Mouse (Mus musculus): Measurements from ENCODE around the gene Zdhhc19. TPM values are rescaled to one million over a fixed set of nuclear protein-coding genes. Genes with fewer than 3 reads are reported as not detected.

The Zdhhc19 gene
- total RNA-seq (2021): not detected
- long read RNA-seq, experiment 1: 0 reads
- long read RNA-seq, experiment 2: 0 reads

- DNase-seq: no peak
- intact Hi-C loops (cut with DNase I): no loop called here
Observed at GRCm38 (mm10) chr16:32495965-32496364, at the start of gene Zdhhc19. Gene Zdhhc19, plus strand, starts transcription at chr16:32496265.

- no peak for DNase-seq
- intact Hi-C loops (cut with DNase I): no loop called here
Observed at GRCm38 (mm10) chr16:32446563-32447138, 49.4 kb upstream of the Zdhhc19 start.

- intact Hi-C loops (cut with DNase I): no loop called here
- no peak for DNase-seq
Observed at GRCm38 (mm10) chr16:32449665-32450064, 46.4 kb upstream of the Zdhhc19 start.

- DNase-seq: no peak
Observed at GRCm38 (mm10) chr16:32450133-32450532, 45.9 kb upstream of the Zdhhc19 start.

GRCm38 (mm10) chr16:32453102-32453501 is 43.0 kb upstream of the Zdhhc19 start:
- DNase-seq: no peak

More at GRCm38 (mm10) chr16:32450133-32450532, 45.9 kb upstream of the Zdhhc19 start:
- intact Hi-C loops (cut with DNase I): no loop called here

GRCm38 (mm10) chr16:32454646-32455045 is 41.4 kb upstream of the Zdhhc19 start:
- intact Hi-C loops (cut with DNase I): loop anchor here (5.0 kb wide), 3 partner anchors 32 to 337 kb away; no protein-coding TSS in a partner anchor
- DNase-seq: no peak

More at GRCm38 (mm10) chr16:32453102-32453501, 43.0 kb upstream of the Zdhhc19 start:
- intact Hi-C loops (cut with DNase I): no loop called here

GRCm38 (mm10) chr16:32456086-32456485 is 40.0 kb upstream of the Zdhhc19 start:
- intact Hi-C loops (cut with DNase I): loop anchor here (5.0 kb wide), 3 partner anchors 34 to 339 kb away; no protein-coding TSS in a partner anchor
- no peak for DNase-seq

GRCm38 (mm10) chr16:32456761-32457160 is 39.3 kb upstream of the Zdhhc19 start:
- DNase-seq: no peak
- intact Hi-C loops (cut with DNase I): loop anchor here (5.0 kb wide), 3 partner anchors 34 to 339 kb away; no protein-coding TSS in a partner anchor

GRCm38 (mm10) chr16:32457589-32458386 is 38.3 kb upstream of the Zdhhc19 start:
- DNase-seq: peak; percentile 54 to 81
- intact Hi-C loops (cut with DNase I): loop anchor here (5.0 kb wide), 3 partner anchors 35 to 340 kb away; no protein-coding TSS in a partner anchor

- no peak for DNase-seq
- intact Hi-C loops (cut with DNase I): loop anchor here (10.0 kb wide), 1 partner anchor 186 kb away; the partner anchor contains the start of genes Rnf168 and Smco1
Observed at GRCm38 (mm10) chr16:32460518-32460917, 35.5 kb upstream of the Zdhhc19 start.

GRCm38 (mm10) chr16:32461713-32462112 is 34.4 kb upstream of the Zdhhc19 start:
- DNase-seq: no peak
- intact Hi-C loops (cut with DNase I): loop anchor here (10.0 kb wide), 1 partner anchor 187 kb away; the partner anchor contains the start of genes Rnf168 and Smco1

- no peak for DNase-seq
- intact Hi-C loops (cut with DNase I): loop anchor here (10.0 kb wide), 1 partner anchor 188 kb away; the partner anchor contains the start of genes Rnf168 and Smco1
Observed at GRCm38 (mm10) chr16:32462950-32463349, 33.1 kb upstream of the Zdhhc19 start.

GRCm38 (mm10) chr16:32463426-32463825 is 32.6 kb upstream of the Zdhhc19 start:
- no peak for DNase-seq
- intact Hi-C loops (cut with DNase I): loop anchor here (10.0 kb wide), 1 partner anchor 189 kb away; the partner anchor contains the start of genes Rnf168 and Smco1

GRCm38 (mm10) chr16:32464908-32465307 is 31.2 kb upstream of the Zdhhc19 start:
- DNase-seq: no peak
- intact Hi-C loops (cut with DNase I): loop anchor here (10.0 kb wide), 1 partner anchor 190 kb away; the partner anchor contains the start of genes Rnf168 and Smco1

- intact Hi-C loops (cut with DNase I): loop anchor here (10.0 kb wide), 1 partner anchor 194 kb away; the partner anchor contains the start of genes Rnf168 and Smco1
- DNase-seq: no peak
Observed at GRCm38 (mm10) chr16:32468488-32468887, 27.6 kb upstream of the Zdhhc19 start.

GRCm38 (mm10) chr16:32469404-32470105 is 26.5 kb upstream of the Zdhhc19 start:
- intact Hi-C loops (cut with DNase I): loop anchor here (10.0 kb wide), 1 partner anchor 195 kb away; the partner anchor contains the start of genes Rnf168 and Smco1
- DNase-seq: no peak

GRCm38 (mm10) chr16:32472276-32473015 is 23.6 kb upstream of the Zdhhc19 start:
- no peak for DNase-seq
- intact Hi-C loops (cut with DNase I): no loop called here

GRCm38 (mm10) chr16:32477315-32477714 is 18.8 kb upstream of the Zdhhc19 start:
- peak in 1 of 2 experiments; percentile 31 for DNase-seq
- intact Hi-C loops (cut with DNase I): no loop called here

GRCm38 (mm10) chr16:32479415-32479814 is 16.6 kb upstream of the Zdhhc19 start:
- intact Hi-C loops (cut with DNase I): no loop called here

More at GRCm38 (mm10) chr16:32479415-32479814, 16.6 kb upstream of the Zdhhc19 start:
- no peak for DNase-seq

All from heart, postnatal 14 days (tissue).